Mouse (Mus musculus) G1E (cell line): Measurements from ENCODE around the gene Synj1.

ENCODE experiments used
- CTCF ChIP-seq: IDR thresholded peaks from 2 replicates; pipeline ENCODE4 v1.5.1; 2012; ENCODE audit warnings: low read depth, low read length, inconsistent platforms, mixed read lengths
- GATA1 ChIP-seq: IDR thresholded peaks from 2 replicates; pipeline ENCODE4 v1.6.1; 2012; ENCODE audit warnings: borderline replicate concordance, low read length, inconsistent platforms, mixed read lengths
- POLR2AphosphoS5 ChIP-seq: IDR thresholded peaks from 2 replicates; pipeline ENCODE4 v1.6.1; 2012; ENCODE audit warnings: low read depth, low read length, inconsistent platforms; ENCODE audit not compliant: insufficient replicate concordance
- TAL1 ChIP-seq: conservative IDR thresholded peaks from 2 replicates; pipeline ENCODE4 v1.6.1; 2012; ENCODE audit warnings: low read depth, low read length, inconsistent platforms, mixed read lengths

- TF ChIP-seq POLR2AphosphoS5 (no peak), CTCF (no peak), TAL1 (no peak), GATA1 (no peak)
Measured at GRCm38 (mm10) chr16:90966241-90966640, 44.9 kb downstream of the Synj1 start.
